Mouse (Mus musculus): ENCODE data around the gene Purb.

Purb gene

DNA sequence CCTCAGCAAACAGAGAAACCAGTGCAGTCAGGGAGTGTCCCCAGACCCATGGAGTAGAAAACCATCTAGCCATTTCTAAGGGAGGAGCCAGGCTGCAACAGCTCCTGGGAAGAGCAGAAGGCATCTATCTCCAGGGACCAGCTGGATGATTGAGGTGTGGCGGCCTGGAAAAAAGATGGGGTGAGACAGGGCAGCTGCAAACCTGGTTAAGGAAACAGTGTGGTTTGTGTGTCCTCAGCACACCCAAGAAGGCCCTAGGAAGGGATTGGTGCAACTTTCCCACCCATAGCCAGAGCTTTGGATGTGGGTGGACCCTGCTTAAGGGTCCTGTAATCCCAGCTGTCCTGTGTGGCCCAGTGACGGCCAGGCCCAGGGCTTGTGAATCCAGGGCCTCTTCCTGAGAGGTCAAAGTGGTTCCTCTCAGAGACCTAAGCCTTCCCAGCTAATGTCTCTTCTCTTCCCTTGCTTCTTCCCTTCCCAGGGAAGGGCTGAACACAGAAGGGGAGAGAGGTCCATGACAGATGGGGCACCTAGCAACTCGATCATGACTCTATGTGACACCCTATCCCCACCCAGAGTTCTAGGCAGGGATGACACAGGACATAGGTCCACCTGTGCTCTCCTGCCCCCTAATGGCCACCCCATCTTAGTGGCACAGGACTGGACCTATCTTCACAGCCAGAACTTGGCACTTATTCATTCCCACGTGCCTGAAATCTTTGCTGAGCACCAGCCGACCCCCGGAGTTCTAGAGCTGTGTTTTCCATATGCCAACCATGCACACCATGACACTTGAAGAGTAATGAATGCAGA, 14.2 kb upstream of the Purb start:
- no peaks in the 10 kb centered on the region for H3K27me3 ChIP-seq (ENCODE audit: insufficient read depth, low read length)
- no peaks in the 10 kb centered on the region for H3K9me3 ChIP-seq (ENCODE audit: low read length)
- H3K4me1 ChIP-seq (replicated peaks; ENCODE audit: low read depth, low read length): peaks cover 76% of the 10 kb centered on the region
- no peaks in the 10 kb centered on the region for H3K36me3 ChIP-seq (ENCODE audit: insufficient read depth, low read length)
- peak overlapping the region; percentile 41 for H3K4me3 ChIP-seq (replicated peaks; ENCODE audit: low read length)
- TF ChIP-seq NANOG (IDR thresholded peaks at IDR 0.05; ENCODE audit: borderline replicate concordance, low read length): no peak
- peak; percentile 25; the same call in 1 of the 2 replicates for TF ChIP-seq CTCF (conservative IDR thresholded peaks at IDR 0.05; ENCODE audit: low read length)

GRCm38 (mm10) chr11:6489257-6489656, 13.5 kb upstream of the Purb start:
- TF ChIP-seq POU5F1 (IDR thresholded peaks at IDR 0.05; ENCODE audit: borderline replicate concordance, low read length): 0 out of 2 replicates have a peak, but pooled peaks have one; percentile 31
- no peak for TF ChIP-seq NANOG (IDR thresholded peaks at IDR 0.05; ENCODE audit: borderline replicate concordance, low read length)

DNA sequence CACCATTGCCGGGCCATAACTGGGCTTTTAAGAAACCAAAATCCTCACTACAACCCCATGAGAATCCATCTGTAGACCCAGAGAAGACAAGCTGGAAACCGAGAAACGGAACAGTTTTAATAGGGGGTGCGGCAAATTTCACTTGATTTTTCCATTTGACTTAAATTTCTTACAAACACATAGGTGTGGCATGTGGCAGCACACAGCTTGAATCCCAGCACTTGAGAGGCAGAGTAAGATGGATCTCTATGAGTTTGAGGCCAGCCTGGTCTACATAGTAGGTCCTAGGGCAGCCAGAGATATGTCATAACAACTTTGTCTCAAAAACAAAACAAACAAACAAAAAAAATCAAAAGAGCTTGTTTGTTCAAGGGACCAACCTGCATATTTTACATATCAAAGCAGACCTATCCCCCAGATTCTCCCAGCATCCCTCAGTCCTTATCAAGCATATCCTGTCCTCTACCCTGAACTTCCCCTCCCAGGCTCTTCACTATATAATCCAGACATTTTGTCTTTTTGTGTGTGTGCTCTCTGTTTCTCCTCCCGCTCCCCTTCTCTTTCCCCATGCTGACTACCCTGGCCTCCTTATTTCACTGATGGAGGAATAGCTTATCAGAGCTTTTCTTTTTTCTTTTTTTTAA, 12.4 kb upstream of the Purb start:
- Histone ChIP-seq H3K4me3 (replicated peaks; ENCODE audit: low read length) (peak overlapping the region; percentile 60; the same call in 1 of the 2 replicates), H3K27me3 (ENCODE audit: insufficient read depth, low read length) (no peaks in the 10 kb centered on the region), H3K9me3 (ENCODE audit: low read length) (no peaks in the 10 kb centered on the region), H3K4me1 (replicated peaks; ENCODE audit: low read depth, low read length) (peaks cover 75% of the 10 kb centered on the region), H3K36me3 (ENCODE audit: insufficient read depth, low read length) (no peaks in the 10 kb centered on the region)
- TF ChIP-seq POU5F1 (IDR thresholded peaks at IDR 0.05; ENCODE audit: borderline replicate concordance, low read length) (no peak), CTCF (conservative IDR thresholded peaks at IDR 0.05; ENCODE audit: low read length) (no peak), NANOG (IDR thresholded peaks at IDR 0.05; ENCODE audit: borderline replicate concordance, low read length) (no peak)

More at GRCm38 (mm10) chr11:6489257-6489656, 13.5 kb upstream of the Purb start:
- no peaks in the 10 kb centered on the region for H3K27me3 ChIP-seq (ENCODE audit: insufficient read depth, low read length)
- H3K4me1 ChIP-seq (replicated peaks; ENCODE audit: low read depth, low read length): peaks cover 77% of the 10 kb centered on the region
- H3K4me3 ChIP-seq (replicated peaks; ENCODE audit: low read length): peak overlapping the region; percentile 41
- H3K9me3 ChIP-seq (ENCODE audit: low read length): no peaks in the 10 kb centered on the region
- no peaks in the 10 kb centered on the region for H3K36me3 ChIP-seq (ENCODE audit: insufficient read depth, low read length)

DNA sequence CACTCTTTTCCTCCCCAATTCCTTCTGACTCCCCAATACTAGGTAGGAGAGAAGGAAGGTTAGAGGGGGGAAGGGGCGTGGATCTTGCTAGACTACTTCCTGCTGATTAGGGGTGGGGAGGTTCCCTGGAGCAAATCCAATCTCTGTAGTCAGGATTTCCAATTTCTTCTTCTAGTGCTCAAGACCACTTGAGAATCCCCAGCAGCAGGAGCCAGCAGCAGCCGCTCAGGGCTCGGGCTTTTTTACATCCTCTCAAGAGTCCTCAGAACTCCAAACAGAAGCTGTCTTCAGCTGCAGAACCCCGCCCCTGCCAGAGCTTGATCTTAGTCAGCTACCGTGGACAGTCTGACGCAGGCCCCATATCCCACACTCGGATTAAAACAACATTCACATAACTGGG, 11.8 kb upstream of the Purb start:
- Histone ChIP-seq H3K9me3 (ENCODE audit: low read length) (no peaks in the 10 kb centered on the region), H3K4me3 (replicated peaks; ENCODE audit: low read length) (peak overlapping the region; percentile 60), H3K4me1 (replicated peaks; ENCODE audit: low read depth, low read length) (peaks cover 72% of the 10 kb centered on the region), H3K36me3 (ENCODE audit: insufficient read depth, low read length) (no peaks in the 10 kb centered on the region), H3K27me3 (ENCODE audit: insufficient read depth, low read length) (no peaks in the 10 kb centered on the region)
- TF ChIP-seq NANOG (IDR thresholded peaks at IDR 0.05; ENCODE audit: borderline replicate concordance, low read length) (no peak), CTCF (conservative IDR thresholded peaks at IDR 0.05; ENCODE audit: low read length) (no peak), POU5F1 (IDR thresholded peaks at IDR 0.05; ENCODE audit: borderline replicate concordance, low read length) (no peak)

DNA sequence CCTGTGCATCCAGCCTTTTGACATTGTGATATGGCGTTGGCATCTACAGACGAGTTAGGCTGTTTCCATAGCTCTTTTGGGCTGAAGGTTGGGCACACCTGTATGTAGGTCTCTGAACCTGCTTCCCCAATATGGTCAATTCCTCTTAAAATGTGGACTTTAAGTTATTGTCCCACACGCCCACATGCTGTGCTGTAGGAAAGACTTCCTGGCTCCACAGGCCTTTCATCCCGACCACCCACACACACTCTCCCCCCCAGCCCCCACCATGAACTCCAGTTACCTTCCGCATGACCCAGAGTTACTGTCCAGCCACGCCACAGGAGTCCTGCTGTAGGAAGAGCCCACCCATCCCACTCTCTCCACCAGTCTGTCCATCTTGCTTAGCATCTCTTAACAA, 11.2 kb upstream of the Purb start:
- Histone ChIP-seq H3K9me3 (ENCODE audit: low read length) (no peaks in the 10 kb centered on the region), H3K4me1 (replicated peaks; ENCODE audit: low read depth, low read length) (peaks cover 72% of the 10 kb centered on the region), H3K36me3 (ENCODE audit: insufficient read depth, low read length) (no peaks in the 10 kb centered on the region), H3K27me3 (ENCODE audit: insufficient read depth, low read length) (no peaks in the 10 kb centered on the region), H3K4me3 (replicated peaks; ENCODE audit: low read length) (peak overlapping the region; percentile 60)
- TF ChIP-seq NANOG (IDR thresholded peaks at IDR 0.05; ENCODE audit: borderline replicate concordance, low read length) (no peak), POU5F1 (IDR thresholded peaks at IDR 0.05; ENCODE audit: borderline replicate concordance, low read length) (no peak), CTCF (conservative IDR thresholded peaks at IDR 0.05; ENCODE audit: low read length) (no peak)

DNA sequence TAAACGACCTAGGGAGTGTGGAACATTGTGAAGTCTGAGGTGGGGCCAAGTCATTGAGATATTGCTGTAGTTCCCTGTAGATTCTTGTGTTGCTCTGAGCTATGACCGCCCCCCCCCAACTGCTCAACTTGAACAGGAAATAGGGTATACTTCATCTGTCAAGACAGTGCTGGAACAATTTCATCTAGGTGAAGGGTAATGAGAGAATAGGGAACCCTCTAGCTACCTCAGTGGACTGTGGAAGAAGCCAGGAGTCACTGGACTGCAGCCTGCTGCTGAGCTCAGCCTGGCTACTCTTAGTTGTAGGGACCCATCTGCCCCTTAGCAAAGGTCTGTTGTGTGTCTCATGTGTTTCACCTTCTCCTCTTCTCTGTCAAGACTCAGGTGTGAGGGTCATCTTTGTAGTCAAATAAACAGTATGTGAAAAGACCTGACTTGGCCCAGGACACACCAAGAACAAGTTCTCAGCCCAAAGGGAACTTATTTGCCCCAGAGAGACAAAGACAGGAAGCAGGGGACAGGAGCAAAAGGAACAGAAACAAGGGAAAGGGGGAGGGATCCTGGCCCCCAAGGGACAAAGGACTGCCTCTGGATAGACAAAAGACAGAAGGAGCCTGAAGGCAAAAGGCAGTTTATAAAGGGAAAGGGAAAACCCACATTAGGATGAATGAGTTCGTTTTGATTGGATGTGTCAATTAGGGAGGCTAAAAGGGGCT, 8.7 kb upstream of the Purb start:
- no peak for TF ChIP-seq CTCF (conservative IDR thresholded peaks at IDR 0.05; ENCODE audit: low read length)
- TF ChIP-seq POU5F1 (IDR thresholded peaks at IDR 0.05; ENCODE audit: borderline replicate concordance, low read length): no peak
- no peak for TF ChIP-seq NANOG (IDR thresholded peaks at IDR 0.05; ENCODE audit: borderline replicate concordance, low read length)
- Histone ChIP-seq H3K9me3 (ENCODE audit: low read length) (no peaks in the 10 kb centered on the region), H3K4me1 (replicated peaks; ENCODE audit: low read depth, low read length) (peaks cover 71% of the 10 kb centered on the region), H3K36me3 (ENCODE audit: insufficient read depth, low read length) (no peaks in the 10 kb centered on the region), H3K4me3 (replicated peaks; ENCODE audit: low read length) (no peak overlapping the region), H3K27me3 (ENCODE audit: insufficient read depth, low read length) (no peaks in the 10 kb centered on the region)

- Histone ChIP-seq H3K4me1 (replicated peaks; ENCODE audit: low read depth, low read length) (peaks cover 61% of the 10 kb centered on the region), H3K9me3 (ENCODE audit: low read length) (no peaks in the 10 kb centered on the region), H3K27me3 (ENCODE audit: insufficient read depth, low read length) (no peaks in the 10 kb centered on the region), H3K4me3 (replicated peaks; ENCODE audit: low read length) (no peak overlapping the region), H3K36me3 (ENCODE audit: insufficient read depth, low read length) (peaks cover 3% of the 10 kb centered on the region; the same call in 1 of the 2 replicates)
- TF ChIP-seq NANOG (IDR thresholded peaks at IDR 0.05; ENCODE audit: borderline replicate concordance, low read length): no peak
- TF ChIP-seq CTCF (conservative IDR thresholded peaks at IDR 0.05; ENCODE audit: low read length): no peak
- TF ChIP-seq POU5F1 (IDR thresholded peaks at IDR 0.05; ENCODE audit: borderline replicate concordance, low read length): no peak
Observed at GRCm38 (mm10) chr11:6483103-6483502, 7.4 kb upstream of the Purb start.

- no peaks in the 10 kb centered on the region for H3K9me3 ChIP-seq (ENCODE audit: low read length)
- H3K4me3 ChIP-seq (replicated peaks; ENCODE audit: low read length): no peak overlapping the region
- H3K27me3 ChIP-seq (ENCODE audit: insufficient read depth, low read length): no peaks in the 10 kb centered on the region
- peaks cover 58% of the 10 kb centered on the region for H3K4me1 ChIP-seq (replicated peaks; ENCODE audit: low read depth, low read length)
- TF ChIP-seq POU5F1 (IDR thresholded peaks at IDR 0.05; ENCODE audit: borderline replicate concordance, low read length) (no peak), CTCF (conservative IDR thresholded peaks at IDR 0.05; ENCODE audit: low read length) (no peak), NANOG (IDR thresholded peaks at IDR 0.05; ENCODE audit: borderline replicate concordance, low read length) (no peak)
- H3K36me3 ChIP-seq (ENCODE audit: insufficient read depth, low read length): peaks cover 3% of the 10 kb centered on the region; the same call in 1 of the 2 replicates
Observed at GRCm38 (mm10) chr11:6481669-6482185, 6.0 kb upstream of the Purb start.
